Mouse (Mus musculus): ENCODE measurements around the gene Prss56.

GRCm38 (mm10) chr1:87149422-87149821, 33.7 kb upstream of the Prss56 start:
- no peak for TF ChIP-seq CTCF (IDR thresholded peaks at IDR 0.05; ENCODE audit: low read depth)
- no peak for TF ChIP-seq EP300 (IDR thresholded peaks at IDR 0.05; ENCODE audit: low read depth)
